Mouse (Mus musculus): ENCODE data around the gene Hexb.

- TF ChIP-seq CTCF (IDR thresholded peaks at IDR 0.05; ENCODE audit: borderline replicate concordance, control insufficient read depth, extremely low read depth, insufficient read depth, low read length, poor library complexity) (no peak), POLR2A (IDR thresholded peaks at IDR 0.05; ENCODE audit: control insufficient read depth, extremely low read depth, insufficient read depth, low read length, poor library complexity) (no peak)
Observed at GRCm38 (mm10) chr13:97224341-97224982, 26.3 kb upstream of the Hexb start.
